Mouse (Mus musculus) neutrophil, adult 5-6 weeks (primary cell): ENCODE data around the gene Zdhhc17. TPM values are rescaled to one million over a fixed set of nuclear protein-coding genes. Genes with fewer than 3 reads are reported as not detected.

Source experiments
- ATAC-seq: fragments of 151-379, 151-347 bp; 2 replicates; pipeline ENCODE4 v1.8.0; 2017; ENCODE audit warnings: mild to moderate bottlenecking, moderate TSS enrichment; ENCODE audit not compliant: insufficient number of reproducible peaks, poor library complexity, low FRiP score, severe bottlenecking; ENCODE audit errors: extremely low read depth
- total RNA-seq: library from RNA; stranded (forward); fragments of 200-1000 nt; gene quantifications from 2 replicates; pipeline ENCODE4 v1.2.3, GENCODE M21; 2017

Zdhhc17 gene
- total RNA-seq, 1 experiment from 2014 or later, result 59.1 TPM

DNA sequence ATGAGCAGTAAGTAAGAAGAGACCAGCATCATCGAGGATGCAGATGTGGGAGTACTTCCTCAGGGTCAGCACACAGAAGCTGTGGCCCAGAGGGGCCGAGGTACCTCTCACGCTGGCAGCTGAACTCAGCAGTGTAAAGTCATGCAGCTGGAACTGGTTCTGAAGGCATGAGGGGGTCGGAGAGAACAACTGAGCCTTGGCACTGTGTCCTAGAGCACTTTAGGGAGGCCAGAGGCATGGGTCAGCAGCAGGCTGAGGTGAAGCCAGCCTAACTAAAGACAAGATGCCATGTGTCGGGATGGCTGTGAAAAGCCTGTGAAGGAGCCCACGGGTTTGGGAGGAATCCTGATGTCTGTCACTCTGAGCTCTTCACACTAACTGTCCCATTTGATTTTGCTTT, 38.5 kb downstream of the Zdhhc17 start:
- ATAC-seq, result no peak

DNA sequence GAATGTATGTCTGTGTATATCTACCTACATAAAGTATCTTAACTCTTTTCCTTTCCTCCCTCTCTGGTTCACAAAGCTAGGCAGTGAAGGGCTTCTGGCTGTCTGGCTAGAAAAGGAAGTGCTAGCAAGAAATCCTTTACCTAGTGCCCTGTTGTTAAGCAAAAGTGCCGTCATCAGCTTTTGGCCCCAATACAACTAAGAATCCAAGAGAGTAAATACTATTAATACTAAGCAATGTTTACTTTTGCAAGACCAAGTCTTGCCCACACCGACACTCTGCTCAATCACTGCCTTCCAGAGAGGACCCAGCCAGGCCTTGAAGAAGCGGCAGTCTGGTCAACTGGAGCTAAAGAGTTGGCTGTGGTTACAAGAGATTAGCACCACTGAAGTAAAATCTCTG, 38.9 kb downstream of the Zdhhc17 start:
- no peak for ATAC-seq

DNA sequence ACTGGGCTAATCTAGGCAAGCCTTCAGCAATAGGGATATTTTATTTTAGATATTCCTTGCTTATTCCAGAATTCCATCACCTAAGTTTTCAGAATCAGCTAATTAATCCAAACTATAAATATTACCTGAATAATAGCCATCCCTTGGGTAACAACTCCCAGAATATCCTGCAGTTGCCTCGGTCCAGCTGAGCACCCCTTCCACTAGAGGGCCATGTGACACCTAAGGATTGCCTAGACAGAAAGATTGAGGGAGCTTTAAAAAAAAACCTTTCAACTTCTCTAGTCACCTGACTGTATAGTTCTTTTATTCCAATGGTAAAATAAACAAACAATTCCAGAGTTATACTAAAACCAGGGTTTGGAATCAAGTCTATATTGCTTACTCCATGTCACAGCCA, 47.8 kb downstream of the Zdhhc17 start:
- no peak for ATAC-seq

DNA sequence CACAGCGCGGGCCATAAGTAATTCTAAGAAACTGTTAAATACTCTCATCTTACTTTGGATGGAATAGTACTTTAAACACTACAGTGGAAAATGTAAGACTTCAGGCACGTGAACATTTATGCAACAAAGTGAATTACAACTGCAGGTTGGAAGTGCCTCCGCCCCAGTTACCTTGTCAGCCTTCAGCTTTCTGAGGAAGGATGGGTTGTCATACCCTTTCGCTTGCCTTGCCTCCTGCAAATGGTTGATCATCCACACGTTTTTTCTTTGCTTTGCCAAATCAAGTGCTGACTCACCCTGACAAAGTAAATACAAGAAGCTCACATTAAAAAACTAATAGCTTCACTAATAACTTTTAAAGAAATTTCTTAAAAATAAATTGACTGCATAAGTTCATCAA, 49.1 kb downstream of the Zdhhc17 start:
- ATAC-seq, result no peak

- no peak for ATAC-seq
These were observed 50.2 kb downstream of the Zdhhc17 start for GRCm38 (mm10) chr10:110959781-110960180.

GRCm38 (mm10) chr10:110958879-110959278, 51.1 kb downstream of the Zdhhc17 start:
- ATAC-seq, result no peak

- ATAC-seq, result no peak
These were observed 56.9 kb downstream of the Zdhhc17 start for GRCm38 (mm10) chr10:110952937-110953451.

GRCm38 (mm10) chr10:110952271-110952670, 57.7 kb downstream of the Zdhhc17 start:
- ATAC-seq, result no peak

DNA sequence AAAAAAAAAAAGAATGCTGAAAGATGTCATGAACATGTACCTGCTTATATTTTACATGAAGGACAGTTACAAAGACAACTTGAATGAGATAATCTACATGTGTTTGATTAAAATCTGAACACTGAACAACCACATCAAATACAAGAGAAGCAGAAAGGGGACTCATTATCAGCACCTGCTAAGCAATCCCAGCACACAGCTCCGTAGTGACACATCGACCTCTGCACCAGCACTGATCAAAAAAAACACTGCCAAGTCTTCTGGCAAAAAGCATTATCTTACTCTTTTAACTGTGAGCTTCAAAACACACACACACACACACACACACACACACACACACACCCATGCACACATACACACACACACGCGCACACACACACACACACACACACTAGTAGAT, 58.2 kb downstream of the Zdhhc17 start:
- ATAC-seq, result no peak

GRCm38 (mm10) chr10:110951112-110951511, 58.8 kb downstream of the Zdhhc17 start:
- no peak for ATAC-seq

DNA sequence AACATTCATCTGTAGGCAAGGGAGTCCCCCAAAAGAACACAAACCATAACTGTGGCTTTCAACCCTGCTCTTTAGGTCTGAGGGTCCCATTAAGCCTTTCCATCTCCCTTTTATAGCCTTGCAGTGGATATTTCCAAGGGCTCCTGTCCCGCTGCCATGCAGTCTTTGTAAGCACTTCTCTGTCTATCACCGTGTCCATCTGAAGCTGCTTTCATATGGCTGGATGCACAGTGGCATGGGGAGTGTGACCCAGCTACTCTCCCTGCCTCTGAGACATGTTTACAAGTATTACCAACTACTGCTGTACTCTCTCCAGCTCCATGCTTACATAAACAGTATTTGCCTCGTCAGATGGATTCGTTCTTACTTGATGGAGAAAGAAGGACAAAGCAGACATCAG, 62.4 kb downstream of the Zdhhc17 start:
- no peak for ATAC-seq

DNA sequence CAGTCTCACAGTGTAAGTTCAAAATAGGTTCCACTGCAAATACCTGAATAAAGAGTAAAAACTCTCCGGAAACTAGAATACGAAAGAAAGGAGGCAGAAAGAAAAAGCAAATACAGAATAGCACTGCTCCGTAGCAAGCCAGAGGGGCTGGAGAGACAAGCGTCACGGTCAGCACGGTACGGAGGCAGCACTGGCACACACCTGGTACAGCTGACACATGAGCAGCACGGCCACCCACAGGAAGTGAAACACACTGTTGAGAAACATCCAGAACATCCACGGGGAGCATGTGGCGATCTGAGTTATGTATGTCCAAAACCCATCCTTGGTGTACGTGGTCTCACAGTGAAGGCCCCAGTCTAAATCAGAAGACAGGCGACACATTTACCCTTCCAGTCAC, 64.0 kb downstream of the Zdhhc17 start:
- ATAC-seq, result 0 out of 2 replicates have a peak, but pooled peaks have one; percentile 16

GRCm38 (mm10) chr10:110944175-110944574, 65.8 kb downstream of the Zdhhc17 start:
- ATAC-seq, result no peak

DNA sequence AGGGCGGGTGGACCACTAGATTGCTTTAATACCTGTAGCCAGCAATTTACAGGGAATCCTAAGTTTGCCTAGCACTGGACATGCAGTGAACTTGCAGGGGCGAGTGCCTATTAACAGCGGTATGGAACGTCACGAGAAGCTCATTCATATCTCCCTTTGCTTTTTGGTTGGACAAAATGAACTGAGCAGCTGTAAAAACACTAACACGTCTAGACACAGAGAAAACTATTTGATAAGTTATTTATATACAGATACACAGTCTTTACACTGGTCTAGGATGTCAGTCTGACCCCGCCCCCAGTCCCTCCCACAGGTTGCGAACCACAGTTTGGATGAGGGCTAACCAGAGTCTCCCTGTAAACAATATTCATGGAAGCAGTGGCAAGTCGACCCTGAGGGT, 67.1 kb downstream of the Zdhhc17 start:
- no peak for ATAC-seq

GRCm38 (mm10) chr10:110941968-110942367, 68.0 kb downstream of the Zdhhc17 start:
- ATAC-seq, result no peak

DNA sequence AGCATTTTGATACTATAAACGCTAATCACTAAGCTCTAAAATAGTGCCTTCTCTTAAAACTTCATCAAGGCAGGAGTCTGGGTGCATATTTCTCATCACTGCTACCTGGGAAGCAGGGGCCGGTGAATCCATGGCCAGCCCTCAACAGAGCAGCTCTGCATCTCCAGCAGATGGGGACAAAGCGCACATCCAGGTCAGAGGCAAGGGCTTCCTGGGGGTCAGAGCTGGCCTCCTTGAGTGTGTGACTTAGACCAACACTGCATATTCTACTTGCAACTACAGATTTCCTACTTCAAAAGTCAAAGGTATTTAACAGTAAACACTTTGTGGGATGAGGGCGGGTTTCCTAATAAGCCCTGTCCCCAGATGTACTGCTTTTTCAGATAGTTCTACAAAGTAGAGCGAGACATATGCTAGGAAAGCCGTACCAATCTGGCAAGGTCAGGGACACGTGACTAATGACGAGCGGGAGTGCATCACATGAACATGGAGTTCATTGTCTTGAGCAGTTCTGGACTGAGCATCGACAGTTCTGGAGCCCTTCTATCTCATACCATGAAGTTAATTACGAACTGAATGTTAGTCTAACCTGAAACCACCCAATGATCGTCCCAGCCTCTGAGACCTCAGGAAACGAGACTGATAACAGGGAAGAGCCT, 69.1 kb downstream of the Zdhhc17 start:
- no peak for ATAC-seq

DNA sequence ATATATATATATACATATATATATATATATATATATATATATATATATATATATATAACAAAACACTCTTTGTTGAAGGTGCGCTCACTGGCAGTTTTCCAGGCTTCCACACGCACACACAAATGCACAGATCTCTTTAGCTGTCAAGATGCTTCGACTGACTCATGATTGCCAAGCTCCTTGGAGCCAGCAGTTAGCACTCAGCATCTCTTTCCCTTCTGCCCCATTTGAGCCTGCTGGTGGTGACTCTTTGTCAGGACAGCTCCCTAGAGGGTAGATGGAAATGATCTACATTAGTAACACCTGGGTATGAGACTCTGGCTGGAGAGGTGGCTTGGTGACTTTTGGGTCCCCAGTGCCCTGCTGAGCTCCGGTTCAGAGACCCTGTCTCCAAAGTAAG, 70.2 kb downstream of the Zdhhc17 start:
- ATAC-seq, result no peak

DNA sequence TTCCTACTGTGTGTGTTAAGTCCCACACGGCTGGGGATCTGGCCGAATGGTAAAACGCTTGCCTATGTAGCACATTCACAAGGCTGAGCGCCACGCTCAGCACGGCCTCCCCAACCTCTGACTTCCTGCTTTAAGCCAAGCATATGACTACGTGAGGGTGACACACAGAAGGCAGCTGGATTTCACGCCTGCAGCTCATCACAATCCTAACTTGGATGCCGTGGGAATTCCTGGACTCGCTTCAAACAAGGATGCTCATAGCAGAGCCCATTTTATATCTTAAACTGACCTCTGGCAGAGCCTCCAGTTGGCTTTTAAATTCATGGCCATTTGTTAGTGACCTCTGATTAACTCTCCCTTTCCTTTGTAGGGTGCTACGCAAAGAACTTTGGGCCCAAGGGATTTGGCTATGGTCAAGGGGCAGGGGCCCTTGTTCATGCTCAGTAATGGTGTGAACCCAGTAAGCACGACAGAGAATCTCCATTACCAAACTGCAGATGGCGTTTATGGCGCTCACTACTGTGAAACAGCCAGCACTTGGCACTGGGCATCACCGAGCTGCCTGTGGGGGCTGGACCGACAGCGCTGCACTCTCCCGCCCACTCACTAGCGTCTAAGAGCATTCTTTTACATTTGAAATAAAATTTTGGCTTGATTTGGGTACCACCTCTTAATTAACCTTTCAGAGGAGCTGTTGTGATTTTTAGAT, 70.9 kb downstream of the Zdhhc17 start:
- no peak for ATAC-seq

- no peak for ATAC-seq
These were observed 71.6 kb downstream of the Zdhhc17 start for GRCm38 (mm10) chr10:110938361-110938760.

GRCm38 (mm10) chr10:110935669-110936068, 74.3 kb downstream of the Zdhhc17 start:
- no peak for ATAC-seq
